Mouse (Mus musculus): ENCODE results near the gene Cdpf1. TPM values are rescaled to one million over a fixed set of nuclear protein-coding genes. Genes with fewer than 3 reads are reported as not detected.

The Cdpf1 gene
- polyA plus RNA-seq (2017; shearing (Covaris generic)) = 16.0 TPM

GRCm38 (mm10) chr15:85811535-85812277 is at the start of gene Cdpf1:
Cdpf1 (minus strand) TSS chr15:85811697.

GRCm38 (mm10) chr15:85859490-85860031 is 48.1 kb upstream of the Cdpf1 start, which contains the start of gene Gtse1:
Gtse1 (plus strand) TSS chr15:85859745.

GRCm38 (mm10) chr15:85831954-85832590 is 20.6 kb upstream of the Cdpf1 start, which contains the start of gene Ttc38:
Ttc38 (plus strand) TSS chr15:85832306.

GRCm38 (mm10) chr15:85821203-85822010 is 9.9 kb upstream of the Cdpf1 start, which contains the start of gene Pkdrej:
Pkdrej (minus strand) TSS chr15:85821734.

Other genes with a start within 250 kb of the Cdpf1 start
- gene Wnt7b, start 229.2 kb downstream of the Cdpf1 start, polyA plus RNA-seq (2017; shearing (Covaris generic)) = not detected
- 0.37 TPM for gene Ppara, start 76.7 kb downstream of the Cdpf1 start, polyA plus RNA-seq (2017; shearing (Covaris generic))
- gene Pkdrej, start 10.0 kb upstream of the Cdpf1 start, polyA plus RNA-seq (2017; shearing (Covaris generic)) = 0.17 TPM
- gene Ttc38, start 20.6 kb upstream of the Cdpf1 start, polyA plus RNA-seq (2017; shearing (Covaris generic)) = 12.2 TPM
- gene Gtse1, start 48.0 kb upstream of the Cdpf1 start, polyA plus RNA-seq (2017; shearing (Covaris generic)) = 0.90 TPM
- gene Trmu, start 67.6 kb upstream of the Cdpf1 start, polyA plus RNA-seq (2017; shearing (Covaris generic)) = 17.9 TPM
- 9.6 TPM for gene Celsr1, start 222.1 kb upstream of the Cdpf1 start, polyA plus RNA-seq (2017; shearing (Covaris generic))
- 139 TPM for gene Gramd4, start 246.0 kb upstream of the Cdpf1 start, polyA plus RNA-seq (2017; shearing (Covaris generic))

Measured in effector memory CD4-positive, alpha-beta T cell, adult 7 months (primary cell).